Mouse (Mus musculus) hindbrain, embryonic 16.5 days (tissue): ENCODE measurements at regions not wholly inside any gene's neighbourhood (a gene's known extent, or its start where the extent isn't known, plus 50 kb on each side); places are given as distances from the start of the nearest gene placed in this dataset.

ENCODE experiments used
- ATAC-seq: fragments of 200-750 bp; cut with Nextera tagmentation; 2 replicates; pipeline ENCODE4 v1.8.0; 2017; ENCODE audit warnings: moderate TSS enrichment, moderate library complexity
- H3K27ac ChIP-seq: fragments of 300-500 bp; sonication (generic); 2 replicates; pipeline ENCODE4 v1.5.1; 2014; ENCODE audit warnings: low read depth, mild to moderate bottlenecking, control low read depth, low read length, moderate library complexity
- H3K27me3 ChIP-seq: fragments of 300-500 bp; sonication (generic); replicated peaks from 2 replicates; pipeline ENCODE4 v1.6.1; 2014; ENCODE audit warnings: low read length; ENCODE audit not compliant: control insufficient read depth, insufficient read depth
- H3K36me3 ChIP-seq: fragments of 300-500 bp; sonication (generic); 2 replicates; pipeline ENCODE4 v1.6.1; 2014; ENCODE audit warnings: mild to moderate bottlenecking, low read length, moderate library complexity, mixed read lengths; ENCODE audit not compliant: control insufficient read depth, insufficient read depth
- H3K4me1 ChIP-seq: fragments of 300-500 bp; sonication (generic); 2 replicates; pipeline ENCODE4 v1.6.1; 2014; ENCODE audit warnings: low read depth, low read length; ENCODE audit not compliant: control insufficient read depth, insufficient read depth
- H3K4me2 ChIP-seq: fragments of 300-500 bp; sonication (generic); 2 replicates; pipeline ENCODE4 v1.6.1; 2014; ENCODE audit warnings: mild to moderate bottlenecking, low read length, control low read depth, moderate library complexity
- H3K4me3 ChIP-seq: fragments of 300-500 bp; sonication (generic); 2 replicates; pipeline ENCODE4 v1.5.1; 2014; ENCODE audit warnings: mild to moderate bottlenecking, low read length, control low read depth, moderate library complexity
- H3K9ac ChIP-seq: fragments of 300-500 bp; sonication (generic); 2 replicates; pipeline ENCODE4 v1.6.1; 2014; ENCODE audit warnings: low read depth, mild to moderate bottlenecking, control low read depth, low read length, moderate library complexity
- H3K9me3 ChIP-seq: fragments of 300-500 bp; sonication (generic); 2 replicates; pipeline ENCODE4 v1.6.1; 2014; ENCODE audit warnings: mild to moderate bottlenecking, low read length, moderate library complexity; ENCODE audit not compliant: control insufficient read depth
- WGBS: fragments of 180-500 bp; shearing (Covaris S2); extraction: QIAGEN DNeasy Blood & Tissue Kit; methylation state at CpG from one replicate; pipeline ENCODE4 v1.1.7; 2014; 5-methylcytosine and 5-hydroxymethylcytosine counted together

GRCm38 (mm10) chr5:7428291-7428690 is 83.7 kb upstream of the Zfp804b start:
- H3K27me3 ChIP-seq, result no peaks in the 10 kb centered on the region
- H3K4me1 ChIP-seq, result no peaks in the 10 kb centered on the region
- no peak overlapping the region for H3K4me2 ChIP-seq
- no peaks in the 10 kb centered on the region for H3K36me3 ChIP-seq
- no peak overlapping the region for H3K9ac ChIP-seq
- no peaks in the 10 kb centered on the region for H3K9me3 ChIP-seq
- WGBS, result 40% methylated on average over 5 of the region's 5 CpGs
- no peak overlapping the region for H3K27ac ChIP-seq
- no peak for ATAC-seq
- no peak overlapping the region for H3K4me3 ChIP-seq

GRCm38 (mm10) chr5:7436461-7436860 is 91.9 kb upstream of the Zfp804b start:
- no peak overlapping the region for H3K9ac ChIP-seq
- ATAC-seq, result no peak
- H3K36me3 ChIP-seq, result no peaks in the 10 kb centered on the region
- no peak overlapping the region for H3K4me3 ChIP-seq
- H3K27ac ChIP-seq, result no peak overlapping the region
- no peak overlapping the region for H3K4me2 ChIP-seq
- 78% methylated on average over 2 of the region's 2 CpGs for WGBS
- no peaks in the 10 kb centered on the region for H3K9me3 ChIP-seq
- no peaks in the 10 kb centered on the region for H3K4me1 ChIP-seq
- H3K27me3 ChIP-seq, result no peaks in the 10 kb centered on the region

- no peak overlapping the region for H3K9ac ChIP-seq
- ATAC-seq, result no peak
- no peaks in the 10 kb centered on the region for H3K36me3 ChIP-seq
- H3K9me3 ChIP-seq, result no peaks in the 10 kb centered on the region
- 56% methylated on average over 2 of the region's 2 CpGs for WGBS
- no peaks in the 10 kb centered on the region for H3K27me3 ChIP-seq
- no peak overlapping the region for H3K4me3 ChIP-seq
- no peak overlapping the region for H3K27ac ChIP-seq
- H3K4me1 ChIP-seq, result no peaks in the 10 kb centered on the region
- no peak overlapping the region for H3K4me2 ChIP-seq
These were observed 103.4 kb upstream of the Zfp804b start for GRCm38 (mm10) chr5:7448001-7448400.

DNA sequence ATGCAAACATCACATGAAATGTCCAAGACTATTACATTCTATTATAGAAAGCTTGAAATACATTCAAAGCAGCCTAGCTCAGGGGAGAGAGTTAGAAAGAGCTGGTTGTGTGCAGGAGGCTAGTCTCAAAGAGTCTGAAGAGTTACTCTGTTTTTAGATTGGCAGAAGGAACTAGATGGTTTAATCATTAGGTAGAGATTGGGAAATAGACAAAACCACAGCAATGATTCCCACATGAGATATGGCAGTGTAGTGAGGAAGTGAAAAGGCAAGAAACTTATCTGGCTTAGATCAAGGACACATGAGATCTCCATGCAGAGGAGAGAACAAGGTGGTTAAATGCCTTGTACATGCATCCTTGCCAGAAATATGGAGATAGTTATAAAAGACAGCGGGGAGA is 110.3 kb upstream of the Zfp804b start:
- H3K9ac ChIP-seq, result no peak overlapping the region
- H3K4me3 ChIP-seq, result no peak overlapping the region
- no peaks in the 10 kb centered on the region for H3K36me3 ChIP-seq
- no peak overlapping the region for H3K27ac ChIP-seq
- no peak overlapping the region for H3K4me2 ChIP-seq
- no peaks in the 10 kb centered on the region for H3K9me3 ChIP-seq
- no peaks in the 10 kb centered on the region for H3K27me3 ChIP-seq
- no peak for ATAC-seq
- no peaks in the 10 kb centered on the region for H3K4me1 ChIP-seq
- WGBS, result 95% methylated on average over 1 of the region's 1 CpGs

GRCm38 (mm10) chr5:7457102-7457501 is 112.5 kb upstream of the Zfp804b start:
- H3K4me3 ChIP-seq, result no peak overlapping the region
- WGBS, result 85% methylated on average over 3 of the region's 3 CpGs
- no peak overlapping the region for H3K27ac ChIP-seq
- no peaks in the 10 kb centered on the region for H3K4me1 ChIP-seq
- ATAC-seq, result no peak
- H3K36me3 ChIP-seq, result no peaks in the 10 kb centered on the region
- H3K9me3 ChIP-seq, result no peaks in the 10 kb centered on the region
- no peaks in the 10 kb centered on the region for H3K27me3 ChIP-seq
- H3K9ac ChIP-seq, result no peak overlapping the region
- no peak overlapping the region for H3K4me2 ChIP-seq

GRCm38 (mm10) chr5:7489150-7489549 is 144.6 kb upstream of the Zfp804b start:
- ATAC-seq, result no peak
- Histone ChIP-seq H3K9me3 (no peaks in the 10 kb centered on the region), H3K27me3 (no peaks in the 10 kb centered on the region), H3K4me2 (no peak overlapping the region), H3K27ac (no peak overlapping the region), H3K4me1 (no peaks in the 10 kb centered on the region), H3K36me3 (no peaks in the 10 kb centered on the region), H3K9ac (no peak overlapping the region), H3K4me3 (no peak overlapping the region)
- WGBS, result 64% methylated on average over 2 of the region's 2 CpGs

DNA sequence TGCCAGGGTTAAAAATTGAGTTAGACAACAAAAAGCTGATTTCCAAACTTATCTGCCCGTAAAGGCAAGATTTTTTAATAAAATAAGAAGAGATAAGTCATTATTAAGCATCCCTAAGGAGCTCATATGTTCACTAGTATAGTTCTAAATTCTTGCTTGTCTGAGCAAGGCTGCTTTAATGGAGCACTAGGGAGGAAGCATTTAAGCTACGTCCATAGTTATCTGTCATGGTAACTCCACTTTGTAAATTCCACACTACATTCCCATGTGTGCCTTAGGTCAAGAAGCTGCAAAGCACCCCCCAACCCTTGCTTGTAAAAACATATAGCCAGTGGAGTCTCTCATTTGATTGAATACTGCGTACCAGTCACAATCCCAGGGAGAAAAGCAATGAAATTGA is 145.0 kb upstream of the Zfp804b start:
- no peak overlapping the region; the same call in 1 of the 2 replicates for H3K9ac ChIP-seq
- no peaks in the 10 kb centered on the region for H3K9me3 ChIP-seq
- no peak for ATAC-seq
- no peaks in the 10 kb centered on the region for H3K4me1 ChIP-seq
- H3K4me3 ChIP-seq, result no peak overlapping the region
- no peak overlapping the region for H3K4me2 ChIP-seq
- H3K36me3 ChIP-seq, result no peaks in the 10 kb centered on the region
- 68% methylated on average over 3 of the region's 3 CpGs for WGBS
- H3K27me3 ChIP-seq, result no peaks in the 10 kb centered on the region
- H3K27ac ChIP-seq, result no peak overlapping the region

DNA sequence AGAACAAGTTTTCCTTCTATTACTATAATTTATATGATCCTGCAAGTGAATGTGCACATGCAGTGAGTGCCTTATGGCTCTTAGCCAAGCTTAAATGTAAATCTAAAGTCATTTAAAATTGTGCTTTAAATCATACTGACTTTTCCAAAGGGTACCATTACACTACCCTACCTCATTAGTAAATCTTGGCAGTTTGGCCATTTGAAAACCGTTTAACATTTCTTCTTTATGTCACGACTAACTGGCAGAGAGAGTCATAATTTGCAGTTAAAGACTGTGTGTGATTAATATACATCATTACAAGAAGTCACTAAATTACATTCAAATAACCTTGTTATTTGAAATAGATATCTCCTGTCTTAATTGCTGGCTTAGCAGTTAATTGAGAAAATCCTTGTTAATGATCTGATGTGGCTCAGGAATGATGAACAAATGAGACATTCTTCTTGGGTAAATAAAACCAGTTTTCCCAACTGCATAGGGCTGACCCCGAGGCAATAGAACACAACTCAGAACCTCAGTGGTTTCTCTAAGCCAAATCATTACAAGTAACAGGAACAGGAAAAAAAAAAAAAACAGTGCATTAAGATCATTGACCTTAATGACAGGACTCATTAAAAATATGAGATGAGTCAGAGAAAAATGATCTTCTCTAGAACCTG is 173.1 kb upstream of the Zfp804b start:
- no peak for ATAC-seq
- 70% methylated on average over 3 of the region's 3 CpGs for WGBS
- H3K9me3 ChIP-seq, result no peaks in the 10 kb centered on the region
- H3K4me2 ChIP-seq, result no peak overlapping the region
- H3K4me1 ChIP-seq, result no peaks in the 10 kb centered on the region
- H3K4me3 ChIP-seq, result no peak overlapping the region
- no peaks in the 10 kb centered on the region for H3K27me3 ChIP-seq
- H3K27ac ChIP-seq, result no peak overlapping the region
- no peak overlapping the region for H3K9ac ChIP-seq
- H3K36me3 ChIP-seq, result no peaks in the 10 kb centered on the region

- no peak for ATAC-seq
- Histone ChIP-seq H3K4me2 (no peak overlapping the region), H3K36me3 (no peaks in the 10 kb centered on the region), H3K9ac (no peak overlapping the region), H3K27me3 (no peaks in the 10 kb centered on the region), H3K27ac (no peak overlapping the region), H3K4me1 (no peaks in the 10 kb centered on the region), H3K4me3 (no peak overlapping the region), H3K9me3 (no peaks in the 10 kb centered on the region)
- WGBS, result 77% methylated on average over 1 of the region's 1 CpGs
These were observed 188.2 kb upstream of the Zfp804b start for GRCm38 (mm10) chr5:7532686-7533199.
